In genomic region chr12:83136031-83136430, GRCm38 (mm10) we compare ENCODE assay signal across 24 mouse cellular contexts.
DNase-seq lines count a peak whose midpoint lies in the region; ATAC-seq lines count a peak whose summit lies in the region.
"Had no signal": no experiment of that assay in that cellular context is flagged by ENCODE, and none has a peak within 500 bp of the region (broad histone marks: within the 10 kb centered on the region; RNA-seq: fewer than 3 reads in every experiment).

No protein-coding gene starts in this region.

- WGBS in heart, embryonic 12.5 days, result 71% methylated on average over 5 of the region's 5 CpGs

- no peak overlapping the region for H3K4me3 ChIP-seq in heart, embryonic 12.5 days
- H3K4me3 ChIP-seq: embryonic facial prominence, embryonic 15.5 days; heart, embryonic 13.5 days; hindbrain, embryonic 12.5 days; limb, embryonic 12.5 days; liver, embryonic 12.5 days; myocyte; neural tube, embryonic 13.5 days had no signal

- peak; percentile 60 for DNase-seq in adrenal gland, postnatal 10 days
- no peak for DNase-seq in adrenal gland, adult 8-10 months
- DNase-seq in heart, adult 18-20 months, result peak; percentile 25 to 39
- DNase-seq in heart, adult 11 months, result no peak
- peak; percentile 66 for DNase-seq in heart, postnatal 4 days
- peak; percentile 58 to 59 for DNase-seq in adrenal gland, postnatal 36 days
- DNase-seq: gastrocnemius, postnatal 14 days; kidney, adult 11 months; kidney, postnatal 4 days; lung, adult 18-20 months; retina, postnatal 1 day; right cerebral cortex, postnatal 25 days; spleen, adult 18-20 months had no signal

- no peaks in the 10 kb centered on the region for H3K36me3 ChIP-seq in heart, embryonic 12.5 days
- H3K36me3 ChIP-seq: embryonic facial prominence, embryonic 15.5 days; heart, embryonic 13.5 days; hindbrain, embryonic 12.5 days; limb, embryonic 12.5 days; liver, embryonic 12.5 days; neural tube, embryonic 13.5 days had no signal

- H3K4me2 ChIP-seq in heart, embryonic 12.5 days, result no peak overlapping the region
- H3K4me2 ChIP-seq: embryonic facial prominence, embryonic 15.5 days; heart, embryonic 13.5 days; hindbrain, embryonic 12.5 days; limb, embryonic 12.5 days; liver, embryonic 12.5 days; neural tube, embryonic 13.5 days had no signal

- H3K27me3 ChIP-seq in heart, embryonic 12.5 days (replicated peaks), result no peaks in the 10 kb centered on the region
- H3K27me3 ChIP-seq: embryonic facial prominence, embryonic 15.5 days; heart, embryonic 13.5 days; hindbrain, embryonic 12.5 days; limb, embryonic 12.5 days; neural tube, embryonic 13.5 days had no signal

- H3K9me3 ChIP-seq in heart, embryonic 12.5 days (replicated peaks), result no peaks in the 10 kb centered on the region
- H3K9me3 ChIP-seq: embryonic facial prominence, embryonic 15.5 days; heart, embryonic 13.5 days; hindbrain, embryonic 12.5 days; limb, embryonic 12.5 days; liver, embryonic 12.5 days; neural tube, embryonic 13.5 days had no signal

- no peak for ATAC-seq in heart, embryonic 12.5 days (ENCODE audit: insufficient number of reproducible peaks, low FRiP score)
- ATAC-seq: CD4-positive, CD25-positive, alpha-beta regulatory T cell, adult 4 months; forebrain, embryonic 14.5 days; liver, embryonic 12.5 days; midbrain, embryonic 16.5 days had no signal

- no peak overlapping the region for H3K27ac ChIP-seq in heart, embryonic 12.5 days (ENCODE audit: poor library complexity, severe bottlenecking)
- H3K27ac ChIP-seq: embryonic facial prominence, embryonic 15.5 days; heart, embryonic 13.5 days; hindbrain, embryonic 12.5 days; limb, embryonic 12.5 days; liver, embryonic 12.5 days; neural tube, embryonic 13.5 days had no signal

- H3K9ac ChIP-seq in heart, embryonic 12.5 days, result no peak overlapping the region
- H3K9ac ChIP-seq: embryonic facial prominence, embryonic 15.5 days; hindbrain, embryonic 12.5 days; limb, embryonic 12.5 days; liver, embryonic 12.5 days; neural tube, embryonic 13.5 days had no signal

- peaks cover 34% of the 10 kb centered on the region for H3K4me1 ChIP-seq in heart, embryonic 12.5 days (replicated peaks)
- H3K4me1 ChIP-seq: embryonic facial prominence, embryonic 15.5 days; neural tube, embryonic 13.5 days had no signal

Comparison
In these comparisons a context has a peak if more than half of its experiments do, and no peak if none do; other contexts are left out.
1. DNase-seq: peak in adrenal gland, postnatal 10 days (single experiment), heart, adult 18-20 months (2 of 2), heart, postnatal 4 days (single experiment) and adrenal gland, postnatal 36 days (2 of 2); none in adrenal gland, adult 8-10 months (single experiment) and heart, adult 11 months (single experiment).